Mouse (Mus musculus): ENCODE measurements around the gene Mettl1. TPM values are rescaled to one million over a fixed set of nuclear protein-coding genes. Genes with fewer than 3 reads are reported as not detected.

Gene Mettl1
- total and polyA plus RNA-seq, 3 experiments, result 11.3 to 36.0 (median 33.4) TPM

DNA sequence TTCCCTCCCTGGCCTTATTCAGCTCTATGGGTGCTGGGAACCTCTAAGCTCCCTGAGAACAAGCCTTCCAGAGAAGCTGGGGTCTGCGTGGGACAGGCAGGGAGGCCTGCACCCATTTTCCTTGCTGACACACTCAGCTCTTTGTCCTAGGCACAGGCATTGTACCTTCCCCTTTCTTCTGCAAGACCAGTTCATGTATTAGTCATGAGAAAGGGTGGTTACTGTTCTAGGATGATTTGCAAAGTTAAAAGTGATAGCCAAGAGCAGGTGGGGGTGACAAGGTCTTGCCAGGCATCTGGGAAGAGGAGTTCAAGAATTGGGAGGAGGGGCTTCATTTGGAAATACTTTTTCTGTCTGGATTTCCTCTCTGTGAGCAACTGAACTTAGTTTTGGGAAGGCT, 39.2 kb upstream of the Mettl1 start:
- no peak for ATAC-seq (ENCODE audit: extremely low read depth, insufficient number of reproducible peaks, low FRiP score, poor library complexity, severe bottlenecking)

DNA sequence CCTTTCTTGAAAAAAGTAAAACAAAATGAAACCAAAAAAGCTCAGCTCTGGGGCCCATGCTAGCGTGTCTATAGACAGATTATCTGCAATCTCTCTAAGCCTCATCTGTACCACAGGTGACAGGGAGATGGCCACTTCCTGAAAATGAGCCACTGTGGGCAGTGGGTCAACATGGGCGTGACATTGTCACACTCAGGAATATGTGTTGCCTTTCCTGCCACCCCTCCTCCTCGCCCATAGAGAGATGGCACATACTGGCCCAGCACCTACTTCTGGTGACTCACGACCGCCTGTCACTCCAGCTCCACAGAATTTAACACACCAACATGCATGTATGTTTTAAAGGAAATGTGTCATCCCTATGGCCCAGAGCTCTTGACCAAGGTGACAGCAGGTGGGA, 38.4 kb upstream of the Mettl1 start:
- DNase-seq (ENCODE audit: low spot score), result no peak
- H3K4me1 ChIP-seq (ENCODE audit: insufficient read depth, low read depth, low read length), result peaks cover 15% of the 10 kb centered on the region
- H3K9me3 ChIP-seq (replicated peaks), result no peaks in the 10 kb centered on the region
- TF ChIP-seq POLR2AphosphoS5 (IDR thresholded peaks at IDR 0.05; ENCODE audit: insufficient replicate concordance, low read depth, low read length) (no peak), GATA1 (IDR thresholded peaks at IDR 0.05; ENCODE audit: borderline replicate concordance, low read length) (no peak), GATA2 (IDR thresholded peaks at IDR 0.05; ENCODE audit: borderline replicate concordance, low read depth, low read length) (no peak), CTCF (IDR thresholded peaks at IDR 0.05; ENCODE audit: low read depth, low read length) (no peak), TAL1 (conservative IDR thresholded peaks at IDR 0.05; ENCODE audit: low read depth, low read length) (no peak)
- H3K4me3 ChIP-seq (ENCODE audit: low read depth, low read length), result no peak overlapping the region
- peaks cover 32% of the 10 kb centered on the region for H3K27me3 ChIP-seq (ENCODE audit: insufficient read depth, low read length)
- no peak; the same call in 1 of the 2 replicates for ATAC-seq (ENCODE audit: extremely low read depth, insufficient number of reproducible peaks, low FRiP score, poor library complexity, severe bottlenecking)
- peaks cover 21% of the 10 kb centered on the region for H3K36me3 ChIP-seq (replicated peaks)

More for the DNA sequence above, 39.2 kb upstream of the Mettl1 start:
- Histone ChIP-seq H3K36me3 (replicated peaks) (peaks cover 28% of the 10 kb centered on the region), H3K9me3 (replicated peaks) (no peaks in the 10 kb centered on the region), H3K4me3 (ENCODE audit: low read depth, low read length) (no peak overlapping the region), H3K27me3 (ENCODE audit: insufficient read depth, low read length) (peaks cover 27% of the 10 kb centered on the region), H3K4me1 (ENCODE audit: insufficient read depth, low read depth, low read length) (peaks cover 22% of the 10 kb centered on the region)
- DNase-seq (ENCODE audit: low spot score), result no peak
- TF ChIP-seq POLR2AphosphoS5 (IDR thresholded peaks at IDR 0.05; ENCODE audit: insufficient replicate concordance, low read depth, low read length), result no peak

DNA sequence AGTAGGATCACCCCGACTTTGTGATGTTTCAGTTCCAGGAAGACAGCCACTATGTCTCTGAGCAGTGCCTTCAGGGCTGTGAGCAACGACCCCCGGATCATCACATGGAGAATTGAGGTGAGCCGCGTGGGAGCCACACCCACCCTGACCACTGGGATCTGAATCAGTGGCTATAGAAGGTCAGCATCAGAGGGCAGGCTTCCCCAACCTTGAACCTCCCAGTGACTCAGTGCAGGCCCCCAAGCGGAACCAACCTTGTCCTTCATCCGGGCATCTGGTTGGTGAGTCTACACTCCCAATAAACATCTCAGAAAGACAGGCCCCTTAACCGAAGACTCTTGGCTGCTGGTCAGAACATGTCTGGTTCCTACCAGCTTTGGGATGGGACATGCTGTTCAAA, 37.9 kb upstream of the Mettl1 start:
- peaks cover 15% of the 10 kb centered on the region for H3K36me3 ChIP-seq (replicated peaks)
- H3K9me3 ChIP-seq (replicated peaks), result no peaks in the 10 kb centered on the region
- ATAC-seq (ENCODE audit: extremely low read depth, insufficient number of reproducible peaks, low FRiP score, poor library complexity, severe bottlenecking), result no peak
- H3K4me3 ChIP-seq (ENCODE audit: low read depth, low read length), result no peak overlapping the region
- peaks cover 37% of the 10 kb centered on the region for H3K27me3 ChIP-seq (ENCODE audit: insufficient read depth, low read length)
- H3K4me1 ChIP-seq (ENCODE audit: insufficient read depth, low read depth, low read length), result peaks cover 12% of the 10 kb centered on the region
- no peak for TF ChIP-seq GATA1 (IDR thresholded peaks at IDR 0.05; ENCODE audit: borderline replicate concordance, low read length)
- TF ChIP-seq GATA2 (IDR thresholded peaks at IDR 0.05; ENCODE audit: borderline replicate concordance, low read depth, low read length), result no peak
- no peak for TF ChIP-seq TAL1 (conservative IDR thresholded peaks at IDR 0.05; ENCODE audit: low read depth, low read length)
- no peak for TF ChIP-seq POLR2AphosphoS5 (IDR thresholded peaks at IDR 0.05; ENCODE audit: insufficient replicate concordance, low read depth, low read length)
- TF ChIP-seq CTCF (IDR thresholded peaks at IDR 0.05; ENCODE audit: low read depth, low read length), result no peak
- DNase-seq (ENCODE audit: low spot score), result no peak

DNA sequence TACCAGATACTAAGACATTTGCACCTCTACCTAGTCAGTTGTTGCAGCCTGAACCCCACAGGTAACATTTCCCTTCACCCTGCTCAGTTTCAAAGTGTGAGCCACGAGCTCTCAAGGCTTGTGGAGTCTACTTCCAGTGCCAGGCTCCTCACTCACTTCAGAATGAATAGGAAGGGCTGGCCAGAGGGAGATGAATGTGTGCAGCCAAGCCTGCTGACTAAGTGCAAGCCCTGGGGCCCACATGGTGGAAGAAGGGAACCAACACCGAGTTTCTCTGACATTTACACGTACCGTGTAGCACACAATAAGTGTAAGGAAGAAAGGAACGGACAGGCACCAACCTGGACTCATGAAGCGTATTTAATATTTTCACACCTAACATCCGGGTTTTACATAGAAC, 37.4 kb upstream of the Mettl1 start:
- no peak for ATAC-seq (ENCODE audit: extremely low read depth, insufficient number of reproducible peaks, low FRiP score, poor library complexity, severe bottlenecking)
- Histone ChIP-seq H3K9me3 (replicated peaks) (no peaks in the 10 kb centered on the region), H3K27me3 (ENCODE audit: insufficient read depth, low read length) (peaks cover 40% of the 10 kb centered on the region), H3K4me3 (ENCODE audit: low read depth, low read length) (no peak overlapping the region), H3K4me1 (ENCODE audit: insufficient read depth, low read depth, low read length) (peaks cover 12% of the 10 kb centered on the region), H3K36me3 (replicated peaks) (peaks cover 11% of the 10 kb centered on the region)
- DNase-seq (ENCODE audit: low spot score), result no peak
- TF ChIP-seq CTCF (IDR thresholded peaks at IDR 0.05; ENCODE audit: low read depth, low read length) (no peak), POLR2AphosphoS5 (IDR thresholded peaks at IDR 0.05; ENCODE audit: insufficient replicate concordance, low read depth, low read length) (no peak), GATA1 (IDR thresholded peaks at IDR 0.05; ENCODE audit: borderline replicate concordance, low read length) (no peak), GATA2 (IDR thresholded peaks at IDR 0.05; ENCODE audit: borderline replicate concordance, low read depth, low read length) (no peak), TAL1 (conservative IDR thresholded peaks at IDR 0.05; ENCODE audit: low read depth, low read length) (no peak)

DNA sequence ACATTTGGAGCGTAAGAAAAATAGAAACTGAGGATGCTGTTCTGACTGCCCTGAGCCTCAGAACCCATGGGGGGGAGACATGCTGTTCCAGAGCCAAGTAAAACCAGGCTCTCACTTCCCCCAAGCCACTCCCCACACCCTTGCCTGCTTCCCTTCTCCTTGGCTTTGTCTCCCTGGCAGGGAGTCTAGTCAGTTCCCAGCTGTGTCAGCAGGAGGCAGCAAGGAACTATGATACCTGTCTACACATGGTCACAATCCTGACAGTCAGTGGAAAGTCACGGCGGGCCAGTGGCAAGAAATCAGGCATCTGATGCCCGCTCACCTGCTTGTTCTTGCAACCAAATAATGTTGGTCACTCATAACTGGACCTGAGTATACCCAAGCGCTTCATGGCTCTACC, 24.7 kb upstream of the Mettl1 start:
- Histone ChIP-seq H3K4me1 (ENCODE audit: insufficient read depth, low read depth, low read length) (no peaks in the 10 kb centered on the region), H3K9me3 (replicated peaks) (no peaks in the 10 kb centered on the region), H3K36me3 (replicated peaks) (peaks cover 13% of the 10 kb centered on the region), H3K4me3 (ENCODE audit: low read depth, low read length) (no peak overlapping the region), H3K27me3 (ENCODE audit: insufficient read depth, low read length) (peaks cover 35% of the 10 kb centered on the region)
- TF ChIP-seq GATA2 (IDR thresholded peaks at IDR 0.05; ENCODE audit: borderline replicate concordance, low read depth, low read length) (no peak), CTCF (IDR thresholded peaks at IDR 0.05; ENCODE audit: low read depth, low read length) (no peak), TAL1 (conservative IDR thresholded peaks at IDR 0.05; ENCODE audit: low read depth, low read length) (no peak), POLR2AphosphoS5 (IDR thresholded peaks at IDR 0.05; ENCODE audit: insufficient replicate concordance, low read depth, low read length) (no peak), GATA1 (IDR thresholded peaks at IDR 0.05; ENCODE audit: borderline replicate concordance, low read length) (no peak)
- ATAC-seq (ENCODE audit: extremely low read depth, insufficient number of reproducible peaks, low FRiP score, poor library complexity, severe bottlenecking), result no peak
- no peak for DNase-seq (ENCODE audit: low spot score)

DNA sequence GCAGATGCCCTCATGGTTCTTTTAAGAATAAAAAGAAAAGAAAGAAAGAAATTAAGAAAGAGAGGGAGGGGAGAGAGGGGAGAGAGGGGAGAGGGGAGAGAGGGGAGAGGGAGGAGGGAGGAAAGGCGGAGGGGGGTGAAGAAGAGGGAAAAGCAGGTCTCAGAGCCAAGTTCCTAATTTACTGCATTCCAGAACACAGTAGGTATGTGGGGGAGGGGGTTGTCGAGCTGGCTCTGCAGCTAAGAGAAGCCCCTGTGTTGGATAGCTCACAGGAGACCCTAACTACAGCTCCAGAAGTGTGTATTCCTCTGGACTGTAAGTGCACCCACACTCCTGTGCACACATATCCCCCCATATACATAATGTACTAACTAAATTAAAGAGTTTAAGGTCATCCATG, 24.1 kb upstream of the Mettl1 start:
- no peak for ATAC-seq (ENCODE audit: extremely low read depth, insufficient number of reproducible peaks, low FRiP score, poor library complexity, severe bottlenecking)
- H3K9me3 ChIP-seq (replicated peaks), result no peaks in the 10 kb centered on the region
- no peak for DNase-seq (ENCODE audit: low spot score)
- peaks cover 19% of the 10 kb centered on the region for H3K36me3 ChIP-seq (replicated peaks)
- peaks cover 32% of the 10 kb centered on the region for H3K27me3 ChIP-seq (ENCODE audit: insufficient read depth, low read length)
- no peak overlapping the region for H3K4me3 ChIP-seq (ENCODE audit: low read depth, low read length)
- no peaks in the 10 kb centered on the region for H3K4me1 ChIP-seq (ENCODE audit: insufficient read depth, low read depth, low read length)
- no peak for TF ChIP-seq GATA2 (IDR thresholded peaks at IDR 0.05; ENCODE audit: borderline replicate concordance, low read depth, low read length)
- no peak for TF ChIP-seq POLR2AphosphoS5 (IDR thresholded peaks at IDR 0.05; ENCODE audit: insufficient replicate concordance, low read depth, low read length)
- no peak for TF ChIP-seq GATA1 (IDR thresholded peaks at IDR 0.05; ENCODE audit: borderline replicate concordance, low read length)

DNA sequence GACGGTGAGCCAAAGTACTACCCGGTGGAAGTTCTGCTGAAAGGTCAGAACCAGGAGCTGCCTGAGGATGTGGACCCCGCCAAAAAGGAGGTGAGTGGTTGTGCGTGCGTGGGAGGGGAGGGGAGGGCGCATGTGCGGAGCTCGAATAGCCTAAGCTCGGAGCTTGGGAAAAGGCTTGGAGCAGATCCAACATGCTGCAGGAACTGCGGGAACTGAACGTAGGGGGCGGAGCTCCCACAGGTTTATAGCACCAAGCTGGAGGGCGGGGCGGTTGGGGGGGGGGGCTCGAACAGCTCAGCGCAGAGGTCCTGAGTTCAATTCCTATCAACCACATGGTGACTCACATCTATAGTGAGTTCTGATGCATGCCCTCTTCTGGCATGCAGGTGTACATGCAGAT, 22.8 kb upstream of the Mettl1 start:
- no peak overlapping the region for H3K4me3 ChIP-seq (ENCODE audit: low read depth, low read length)
- ATAC-seq (ENCODE audit: extremely low read depth, insufficient number of reproducible peaks, low FRiP score, poor library complexity, severe bottlenecking), result no peak
- peaks cover 28% of the 10 kb centered on the region for H3K27me3 ChIP-seq (ENCODE audit: insufficient read depth, low read length)
- H3K36me3 ChIP-seq (replicated peaks), result peaks cover 31% of the 10 kb centered on the region
- TF ChIP-seq POLR2AphosphoS5 (IDR thresholded peaks at IDR 0.05; ENCODE audit: insufficient replicate concordance, low read depth, low read length), result no peak
- TF ChIP-seq CTCF (IDR thresholded peaks at IDR 0.05; ENCODE audit: low read depth, low read length), result no peak
- no peak for TF ChIP-seq GATA2 (IDR thresholded peaks at IDR 0.05; ENCODE audit: borderline replicate concordance, low read depth, low read length)
- no peak for TF ChIP-seq GATA1 (IDR thresholded peaks at IDR 0.05; ENCODE audit: borderline replicate concordance, low read length)
- TF ChIP-seq TAL1 (conservative IDR thresholded peaks at IDR 0.05; ENCODE audit: low read depth, low read length), result no peak
- H3K9me3 ChIP-seq (replicated peaks), result no peaks in the 10 kb centered on the region
- no peak for DNase-seq (ENCODE audit: low spot score)
- no peaks in the 10 kb centered on the region; the same call in 1 of the 2 replicates for H3K4me1 ChIP-seq (ENCODE audit: insufficient read depth, low read depth, low read length)

Measured in G1E (cell line).